Mouse (Mus musculus): ENCODE results near the gene Cadps. TPM values are rescaled to one million over a fixed set of nuclear protein-coding genes. Genes with fewer than 3 reads are reported as not detected.

Gene Cadps
- total and polyA plus RNA-seq, 3 experiments = 0.09 to 0.16 TPM; not detected in 1

GRCm38 (mm10) chr14:12391167-12391566, 431.7 kb downstream of the Cadps start:
- Histone ChIP-seq H3K4me1 (ENCODE audit: control insufficient read depth, insufficient read depth, low read length) (no peaks in the 10 kb centered on the region), H3K36me3 (ENCODE audit: control insufficient read depth, insufficient read depth, low read length) (no peaks in the 10 kb centered on the region), H3K27me3 (ENCODE audit: control insufficient read depth, insufficient read depth, low read length) (no peaks in the 10 kb centered on the region), H3K27ac (no peak overlapping the region), H3K79me2 (replicated peaks; ENCODE audit: control insufficient read depth, insufficient read depth, low read length) (no peaks in the 10 kb centered on the region), H3K4me3 (no peak overlapping the region), H3K9ac (ENCODE audit: low read depth, low read length) (no peak overlapping the region)
- no peak for DNase-seq
- intact Hi-C loops (cut with DNase I) = no loop called here
- 59% methylated on average over 7 of the region's 7 CpGs for WGBS
- TF ChIP-seq POLR2A (IDR thresholded peaks at IDR 0.05; ENCODE audit: insufficient read depth, low read depth, low read length) = no peak
- no peak for TF ChIP-seq EP300 (IDR thresholded peaks at IDR 0.05; ENCODE audit: insufficient read depth, low read depth, low read length)
- no peak for TF ChIP-seq CTCF (IDR thresholded peaks at IDR 0.05)

GRCm38 (mm10) chr14:12388806-12389436, 434.0 kb downstream of the Cadps start:
- 54% methylated on average over 14 of the region's 14 CpGs for WGBS
- Histone ChIP-seq H3K27me3 (ENCODE audit: control insufficient read depth, insufficient read depth, low read length) (no peaks in the 10 kb centered on the region), H3K4me1 (ENCODE audit: control insufficient read depth, insufficient read depth, low read length) (no peaks in the 10 kb centered on the region), H3K79me2 (replicated peaks; ENCODE audit: control insufficient read depth, insufficient read depth, low read length) (no peaks in the 10 kb centered on the region), H3K36me3 (ENCODE audit: control insufficient read depth, insufficient read depth, low read length) (no peaks in the 10 kb centered on the region), H3K4me3 (no peak overlapping the region), H3K9ac (ENCODE audit: low read depth, low read length) (no peak overlapping the region), H3K27ac (no peak overlapping the region)
- TF ChIP-seq EP300 (IDR thresholded peaks at IDR 0.05; ENCODE audit: insufficient read depth, low read depth, low read length) = no peak
- no peak for TF ChIP-seq POLR2A (IDR thresholded peaks at IDR 0.05; ENCODE audit: insufficient read depth, low read depth, low read length)
- no peak for TF ChIP-seq CTCF (IDR thresholded peaks at IDR 0.05)
- intact Hi-C loops (cut with DNase I) = no loop called here
- DNase-seq = no peak

GRCm38 (mm10) chr14:12388192-12388795, 434.6 kb downstream of the Cadps start:
- TF ChIP-seq CTCF (IDR thresholded peaks at IDR 0.05) (no peak), EP300 (IDR thresholded peaks at IDR 0.05; ENCODE audit: insufficient read depth, low read depth, low read length) (no peak), POLR2A (IDR thresholded peaks at IDR 0.05; ENCODE audit: insufficient read depth, low read depth, low read length) (no peak)
- H3K27ac ChIP-seq = no peak overlapping the region
- intact Hi-C loops (cut with DNase I) = no loop called here
- no peaks in the 10 kb centered on the region for H3K36me3 ChIP-seq (ENCODE audit: control insufficient read depth, insufficient read depth, low read length)
- no peaks in the 10 kb centered on the region for H3K4me1 ChIP-seq (ENCODE audit: control insufficient read depth, insufficient read depth, low read length)
- no peak for DNase-seq
- H3K9ac ChIP-seq (ENCODE audit: low read depth, low read length) = no peak overlapping the region
- H3K27me3 ChIP-seq (ENCODE audit: control insufficient read depth, insufficient read depth, low read length) = no peaks in the 10 kb centered on the region
- H3K79me2 ChIP-seq (replicated peaks; ENCODE audit: control insufficient read depth, insufficient read depth, low read length) = no peaks in the 10 kb centered on the region
- H3K4me3 ChIP-seq = no peak overlapping the region
- WGBS = 45% methylated on average over 4 of the region's 4 CpGs

- no peaks in the 10 kb centered on the region for H3K4me1 ChIP-seq (ENCODE audit: control insufficient read depth, insufficient read depth, low read length)
- H3K9ac ChIP-seq (ENCODE audit: low read depth, low read length) = no peak overlapping the region
- no peak for TF ChIP-seq CTCF (IDR thresholded peaks at IDR 0.05)
- TF ChIP-seq POLR2A (IDR thresholded peaks at IDR 0.05; ENCODE audit: insufficient read depth, low read depth, low read length) = no peak
- TF ChIP-seq EP300 (IDR thresholded peaks at IDR 0.05; ENCODE audit: insufficient read depth, low read depth, low read length) = no peak
- no peak overlapping the region for H3K27ac ChIP-seq
- no peaks in the 10 kb centered on the region for H3K79me2 ChIP-seq (replicated peaks; ENCODE audit: control insufficient read depth, insufficient read depth, low read length)
- no peak for DNase-seq
- no peak overlapping the region for H3K4me3 ChIP-seq
- intact Hi-C loops (cut with DNase I) = no loop called here
- WGBS = 55% methylated on average over 6 of the region's 6 CpGs
- no peaks in the 10 kb centered on the region for H3K36me3 ChIP-seq (ENCODE audit: control insufficient read depth, insufficient read depth, low read length)
- H3K27me3 ChIP-seq (ENCODE audit: control insufficient read depth, insufficient read depth, low read length) = no peaks in the 10 kb centered on the region
Observed at GRCm38 (mm10) chr14:12387176-12387575, 435.7 kb downstream of the Cadps start.

DNA sequence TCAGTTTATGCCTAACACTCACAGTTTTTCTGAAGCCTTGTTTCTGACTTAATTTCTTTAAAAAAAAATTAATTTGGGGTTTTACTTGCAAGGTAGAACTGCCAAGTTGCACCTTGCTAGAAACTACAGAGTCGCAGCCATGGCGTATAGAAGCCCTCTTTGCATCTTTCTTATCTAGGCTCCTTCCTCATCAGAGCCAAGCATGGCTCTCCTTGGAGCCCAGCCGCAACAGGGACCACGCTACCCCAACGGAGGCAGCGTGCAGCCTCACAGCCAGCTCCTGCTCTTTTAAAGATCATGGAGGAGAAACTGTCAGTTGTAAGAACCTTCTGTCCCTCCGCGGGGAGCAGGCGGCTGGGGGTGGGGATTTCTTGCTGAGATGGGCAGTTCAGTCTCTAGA, 445.0 kb downstream of the Cadps start:
- TF ChIP-seq POLR2A (IDR thresholded peaks at IDR 0.05; ENCODE audit: insufficient read depth, low read depth, low read length) (no peak), CTCF (IDR thresholded peaks at IDR 0.05) (no peak), EP300 (IDR thresholded peaks at IDR 0.05; ENCODE audit: insufficient read depth, low read depth, low read length) (no peak)
- no peak for DNase-seq
- Histone ChIP-seq H3K27ac (no peak overlapping the region), H3K4me3 (no peak overlapping the region), H3K36me3 (ENCODE audit: control insufficient read depth, insufficient read depth, low read length) (no peaks in the 10 kb centered on the region), H3K79me2 (replicated peaks; ENCODE audit: control insufficient read depth, insufficient read depth, low read length) (no peaks in the 10 kb centered on the region), H3K4me1 (ENCODE audit: control insufficient read depth, insufficient read depth, low read length) (no peaks in the 10 kb centered on the region), H3K27me3 (ENCODE audit: control insufficient read depth, insufficient read depth, low read length) (no peaks in the 10 kb centered on the region), H3K9ac (ENCODE audit: low read depth, low read length) (no peak overlapping the region)
- intact Hi-C loops (cut with DNase I) = no loop called here
- WGBS = 21% methylated on average over 9 of the region's 9 CpGs

- no peak for DNase-seq
- no peaks in the 10 kb centered on the region for H3K4me1 ChIP-seq (ENCODE audit: control insufficient read depth, insufficient read depth, low read length)
- H3K27me3 ChIP-seq (ENCODE audit: control insufficient read depth, insufficient read depth, low read length) = no peaks in the 10 kb centered on the region
- intact Hi-C loops (cut with DNase I) = no loop called here
- H3K9ac ChIP-seq (ENCODE audit: low read depth, low read length) = no peak overlapping the region
- H3K79me2 ChIP-seq (replicated peaks; ENCODE audit: control insufficient read depth, insufficient read depth, low read length) = no peaks in the 10 kb centered on the region
- H3K27ac ChIP-seq = no peak overlapping the region
- H3K36me3 ChIP-seq (ENCODE audit: control insufficient read depth, insufficient read depth, low read length) = no peaks in the 10 kb centered on the region
- TF ChIP-seq EP300 (IDR thresholded peaks at IDR 0.05; ENCODE audit: insufficient read depth, low read depth, low read length) (no peak), POLR2A (IDR thresholded peaks at IDR 0.05; ENCODE audit: insufficient read depth, low read depth, low read length) (no peak), CTCF (IDR thresholded peaks at IDR 0.05) (no peak)
- no peak overlapping the region for H3K4me3 ChIP-seq
- WGBS = 96% methylated on average over 2 of the region's 2 CpGs
Observed at GRCm38 (mm10) chr14:12377289-12377688, 445.6 kb downstream of the Cadps start.

Data from heart, adult 2 months (tissue).